Mouse (Mus musculus) CH12.LX (cell line): ENCODE data around the gene Ly75.

ENCODE experiments used
- BHLHE40 ChIP-seq: IDR thresholded peaks from 2 replicates; pipeline ENCODE4 v1.6.1; 2011; ENCODE audit warnings: mild to moderate bottlenecking, low read depth, low read length, improper control_type of control experiment
- CHD2 ChIP-seq: IDR thresholded peaks from 2 replicates; pipeline ENCODE4 v1.6.1; 2011; ENCODE audit warnings: low read length, improper control_type of control experiment
- CTCF ChIP-seq, 2 experiments: IDR thresholded peaks in 1 of 2; conservative IDR thresholded peaks in 1 of 2; 2 replicates each; pipeline ENCODE4 v1.5.1; 2011 to 2012; ENCODE audit warnings: low read depth in 2 of 2, low read length in 2 of 2, improper control_type of control experiment in 1 of 2, inconsistent platforms in 1 of 2, mild to moderate bottlenecking in 1 of 2, moderate library complexity in 1 of 2
- HCFC1 ChIP-seq: IDR thresholded peaks from 2 replicates; pipeline ENCODE4 v1.6.1; 2012; ENCODE audit warnings: low read depth, mild to moderate bottlenecking, inconsistent platforms, low read length, improper control_type of control experiment
- JUND ChIP-seq: conservative IDR thresholded peaks from 2 replicates; pipeline ENCODE4 v1.6.1; 2011; ENCODE audit warnings: low read depth, low read length, improper control_type of control experiment
- KAT2A ChIP-seq: IDR thresholded peaks from 2 replicates; pipeline ENCODE4 v1.6.1; 2012; ENCODE audit warnings: low read length, improper control_type of control experiment, inconsistent platforms; ENCODE audit not compliant: insufficient replicate concordance
- MAFK ChIP-seq: IDR thresholded peaks from 2 replicates; pipeline ENCODE4 v1.6.1; 2011; ENCODE audit warnings: low read length, improper control_type of control experiment; ENCODE audit not compliant: insufficient replicate concordance
- MXI1 ChIP-seq: IDR thresholded peaks from 2 replicates; pipeline ENCODE4 v1.6.1; 2011; ENCODE audit warnings: mild to moderate bottlenecking, low read depth, low read length, improper control_type of control experiment
- NRF1 ChIP-seq: IDR thresholded peaks from 2 replicates; pipeline ENCODE4 v1.6.1; 2014; ENCODE audit warnings: low read depth, mild to moderate bottlenecking, inconsistent platforms, low read length, improper control_type of control experiment, moderate library complexity
- RCOR1 ChIP-seq: conservative IDR thresholded peaks from 2 replicates; pipeline ENCODE4 v1.6.1; 2012; ENCODE audit warnings: low read depth, mild to moderate bottlenecking, inconsistent platforms, low read length, improper control_type of control experiment
- USF2 ChIP-seq: conservative IDR thresholded peaks from 2 replicates; pipeline ENCODE4 v1.6.1; 2011; ENCODE audit warnings: low read depth, low read length, improper control_type of control experiment
- ZNF384 ChIP-seq: IDR thresholded peaks from 2 replicates; pipeline ENCODE4 v1.6.1; 2012; ENCODE audit warnings: low read depth, low read length, improper control_type of control experiment, inconsistent platforms

DNA sequence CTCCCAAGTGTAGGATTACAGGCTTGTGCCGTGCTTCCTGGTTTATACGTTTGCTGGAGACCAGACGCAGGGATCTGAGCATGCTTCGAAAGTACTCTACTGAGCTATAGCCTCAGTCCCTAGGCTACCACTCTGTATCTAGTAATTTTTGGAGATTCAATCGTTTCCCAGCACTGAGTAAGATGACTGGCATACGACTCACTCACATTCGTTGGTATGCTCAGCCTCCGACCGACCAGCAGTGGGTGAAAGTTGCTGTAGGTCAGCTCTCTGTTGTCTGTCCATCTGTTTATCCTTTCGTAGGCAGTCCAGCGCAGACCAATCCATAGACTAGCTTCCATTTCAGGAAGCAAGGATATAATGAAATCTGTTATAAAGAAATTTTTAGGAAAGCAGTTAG, 55.5 kb downstream of the Ly75 start:
- TF ChIP-seq CTCF (conservative IDR thresholded peaks at IDR 0.05 in 1 of 2, IDR thresholded peaks at IDR 0.05 in 1 of 2; ENCODE audit: low read depth in 2 of 2, low read length in 2 of 2) (no peak), KAT2A (no peak), USF2 (no peak), MAFK (no peak), BHLHE40 (no peak), JUND (no peak), NRF1 (no peak), MXI1 (no peak), ZNF384 (no peak), CHD2 (no peak), HCFC1 (no peak), RCOR1 (no peak)
